Mouse (Mus musculus) kidney, adult 2 months (tissue): Measurements from ENCODE around the gene Cs. TPM values are rescaled to one million over a fixed set of nuclear protein-coding genes. Genes with fewer than 3 reads are reported as not detected.
A peak's percentile ranks its signal among the peaks of the same experiment; 100 is the strongest.
"Not testable (repeated sequence)": the region's sequence is repeated elsewhere in the genome, so short reads cannot be mapped to it uniquely, and the experiment has no call there.

Experiments used
- DNase-seq: peaks from one replicate; pipeline ENCODE4 v3.0.0; 2021
- H3K27ac ChIP-seq: fragments of 200-500 bp; 2 replicates; pipeline ENCODE4 v1.5.1; 2012; ENCODE audit warnings: low read depth, low read length, control low read depth, inconsistent platforms; ENCODE audit not compliant: insufficient read depth
- H3K27me3 ChIP-seq: fragments of 200-500 bp; replicated peaks from 2 replicates; pipeline ENCODE4 v1.6.1; 2012; ENCODE audit warnings: mild to moderate bottlenecking, moderate library complexity, low read length, inconsistent platforms; ENCODE audit not compliant: control insufficient read depth, insufficient read depth
- H3K36me3 ChIP-seq: fragments of 200-500 bp; 2 replicates; pipeline ENCODE4 v1.6.1; 2012; ENCODE audit warnings: mild to moderate bottlenecking, moderate library complexity, low read length, inconsistent platforms; ENCODE audit not compliant: control insufficient read depth, insufficient read depth
- H3K4me1 ChIP-seq: fragments of 200-500 bp; 2 replicates; pipeline ENCODE4 v1.6.1; 2011; ENCODE audit warnings: low read length; ENCODE audit not compliant: control insufficient read depth, insufficient read depth
- H3K4me3 ChIP-seq: fragments of 200-500 bp; 2 replicates; pipeline ENCODE4 v1.5.1; 2011; ENCODE audit warnings: mild to moderate bottlenecking, low read depth, low read length, control low read depth; ENCODE audit not compliant: insufficient read depth
- CTCF ChIP-seq: fragments of 200-500 bp; conservative IDR thresholded peaks from 2 replicates; pipeline ENCODE4 v1.5.1; 2011; ENCODE audit warnings: low read depth, mild to moderate bottlenecking, control low read depth, low read length, moderate library complexity, mixed read lengths; ENCODE audit not compliant: insufficient read depth, insufficient read length
- POLR2A ChIP-seq: fragments of 200-500 bp; IDR thresholded peaks from one replicate; pipeline ENCODE4 v1.6.1; 2011; ENCODE audit warnings: low read depth, low read length, control low read depth
- WGBS: fragments of 180-500 bp; shearing (Covaris S2); methylation state at CpG from one replicate; pipeline ENCODE4 v1.1.7; 2018; 5-methylcytosine and 5-hydroxymethylcytosine counted together
- polyA plus RNA-seq: library from polyadenylated mRNA; depleted of rRNA; stranded (reverse); fragments of >200 nt; gene quantifications from 2 replicates; pipeline ENCODE4 v1.2.3, GENCODE M21; 2012; rRNA removed

Cs gene
- 252 and 273 TPM in 2 replicates for polyA plus RNA-seq

DNA sequence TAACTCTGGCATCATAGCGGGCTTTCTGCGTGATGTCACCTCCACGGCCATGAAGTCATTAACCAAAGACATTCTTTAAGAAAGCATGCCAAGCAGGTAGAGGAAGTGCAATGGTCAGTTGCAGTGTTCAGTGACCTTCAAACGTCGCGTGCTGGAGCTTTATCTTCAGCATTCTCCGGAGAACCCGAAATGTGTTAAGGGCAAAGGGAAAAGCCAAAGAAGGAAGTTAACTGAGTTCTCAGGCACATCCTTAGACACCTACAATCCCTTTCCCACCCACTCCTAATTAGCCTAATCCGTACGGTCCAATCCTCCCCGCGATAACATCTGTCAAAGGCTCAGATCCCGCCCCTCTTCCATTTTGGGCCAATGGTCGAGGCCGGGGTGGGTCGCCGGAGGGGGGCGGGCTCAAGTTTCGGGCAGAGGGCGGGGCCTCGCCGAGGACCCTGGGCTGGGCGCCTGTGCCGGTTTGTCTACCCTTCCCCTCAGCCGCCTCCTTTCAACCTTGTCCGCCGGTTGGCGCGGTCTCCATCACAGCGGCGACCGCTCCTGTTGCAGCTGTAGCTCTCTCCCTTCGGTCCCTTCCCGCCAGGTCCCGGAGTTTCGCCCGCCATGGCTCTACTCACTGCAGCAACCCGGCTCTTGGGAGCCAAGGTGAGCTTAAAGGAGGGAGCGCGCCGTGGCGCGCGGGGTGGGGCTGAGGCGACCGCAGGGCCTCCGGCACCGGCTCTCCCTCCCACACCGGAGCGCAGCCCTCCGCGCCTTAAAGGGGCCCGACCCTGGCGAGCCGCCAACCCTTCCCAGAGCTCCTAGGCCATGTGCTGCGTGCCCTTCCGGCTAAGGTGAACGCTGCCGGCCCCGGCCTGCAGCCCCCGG is at the start of gene Cs:
Gene Cs (plus strand): TSS at position 429 of the 876 bp plus-strand sequence.
- no peaks in the 10 kb centered on the region for H3K36me3 ChIP-seq
- under 1% methylated on average over 61 of the region's 61 CpGs for WGBS
- H3K27me3 ChIP-seq: no peaks in the 10 kb centered on the region
- peak within 1 kb of the TSS; percentile 95 for H3K4me3 ChIP-seq
- peak within 1 kb of the TSS; percentile 99 for H3K27ac ChIP-seq
- TF ChIP-seq CTCF: no peak
- TF ChIP-seq POLR2A: peak; percentile 74
- peak; percentile 99 for DNase-seq
- H3K4me1 ChIP-seq: peaks cover 19% of the 10 kb centered on the region

DNA sequence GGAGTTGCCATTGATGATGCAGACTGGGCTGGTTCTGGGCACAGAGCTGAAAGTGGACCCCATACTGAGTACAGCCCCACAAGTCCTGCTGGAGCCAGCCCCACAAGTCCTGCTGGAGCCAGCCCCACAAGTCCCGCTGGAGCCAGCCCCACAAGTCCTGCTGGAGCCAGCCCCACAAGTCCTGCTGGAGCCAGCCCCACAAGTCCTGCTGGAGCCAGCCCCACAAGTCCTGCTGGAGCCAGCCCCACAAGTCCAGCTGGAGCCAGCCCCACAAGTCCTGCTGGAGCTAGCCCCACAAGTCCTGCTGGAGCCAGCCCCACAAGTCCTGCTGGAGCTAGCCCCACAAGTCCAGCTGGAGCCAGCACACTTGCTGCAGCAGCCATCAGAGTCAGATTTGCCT is 46.9 kb upstream of the Cs start:
- whole genome bisulfite sequencing: 84% methylated on average over 1 of the region's 1 CpGs
- not testable (repeated sequence) for H3K27me3 ChIP-seq, H3K4me1 ChIP-seq

DNA sequence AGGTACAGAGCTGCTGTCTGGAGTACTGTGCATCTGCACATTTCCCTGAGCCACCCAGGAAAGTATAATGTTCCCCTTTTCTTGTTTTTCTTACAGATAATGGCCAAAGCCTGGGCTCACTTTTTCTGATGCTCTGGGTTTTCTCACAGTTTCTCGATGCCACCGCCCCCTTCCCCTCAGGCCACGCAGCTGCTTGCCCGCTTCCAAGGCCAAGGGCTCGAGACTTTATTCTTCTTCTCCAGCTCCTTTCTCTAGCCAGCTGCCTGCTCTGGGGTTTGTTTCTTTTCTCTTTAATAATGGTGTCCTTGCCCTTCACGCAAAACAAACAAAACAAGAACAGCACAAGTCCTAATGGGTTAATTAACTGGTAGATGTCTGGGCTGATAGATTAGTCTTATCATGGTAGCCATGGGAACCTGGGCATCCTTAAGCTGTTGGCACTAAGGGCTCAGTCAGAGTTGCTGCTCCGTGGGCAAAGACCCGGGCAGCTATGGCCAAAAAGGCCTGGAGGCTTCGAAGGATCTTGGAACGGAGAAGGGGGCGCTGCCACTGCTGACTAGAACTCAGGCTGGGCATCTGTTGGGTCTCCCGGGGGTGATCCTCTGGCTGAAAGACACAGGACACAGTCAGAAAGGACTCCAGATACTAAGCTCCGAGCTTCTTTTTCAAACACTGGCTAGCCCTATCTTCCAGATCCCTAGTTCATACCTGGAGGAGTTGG is 41.0 kb upstream of the Cs start:
- 81% methylated on average over 13 of the region's 13 CpGs for WGBS

More for the DNA sequence above, 46.9 kb upstream of the Cs start:
- not testable (repeated sequence) for DNase-seq, H3K36me3 ChIP-seq, H3K4me3 ChIP-seq, H3K27ac ChIP-seq

DNA sequence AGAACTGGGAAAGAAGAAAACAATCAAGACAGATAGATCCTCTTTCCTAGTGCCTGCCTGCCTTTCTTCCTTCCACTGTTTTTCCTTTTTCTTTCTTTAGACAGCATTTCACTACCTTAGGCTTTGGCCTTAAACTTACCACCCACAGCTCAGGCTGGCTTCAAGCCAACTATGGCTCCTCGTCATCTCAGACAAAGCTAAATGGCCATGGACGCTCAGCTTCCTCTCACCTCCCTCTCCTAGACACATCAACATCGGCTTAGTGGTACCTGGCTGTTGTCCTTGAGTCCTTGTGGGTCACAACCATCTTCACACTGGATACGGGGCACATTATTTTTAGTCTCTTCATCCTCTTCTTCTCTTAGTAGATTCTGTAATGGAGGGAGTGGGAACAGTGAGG is 40.3 kb upstream of the Cs start:
- Histone ChIP-seq H3K36me3 (no peaks in the 10 kb centered on the region), H3K27me3 (no peaks in the 10 kb centered on the region), H3K4me3 (no peak overlapping the region), H3K4me1 (no peaks in the 10 kb centered on the region; the same call in 1 of the 2 replicates), H3K27ac (no peak overlapping the region)
- WGBS: 72% methylated on average over 4 of the region's 4 CpGs
- no peak for TF ChIP-seq POLR2A
- TF ChIP-seq CTCF: no peak
- DNase-seq: no peak

More for the DNA sequence above, 41.0 kb upstream of the Cs start:
- no peak for DNase-seq
- TF ChIP-seq POLR2A: no peak
- no peak for TF ChIP-seq CTCF
- peaks cover 4% of the 10 kb centered on the region; the same call in 1 of the 2 replicates for H3K36me3 ChIP-seq
- H3K27ac ChIP-seq: no peak overlapping the region
- no peak overlapping the region for H3K4me3 ChIP-seq
- no peaks in the 10 kb centered on the region for H3K4me1 ChIP-seq
- H3K27me3 ChIP-seq: no peaks in the 10 kb centered on the region

DNA sequence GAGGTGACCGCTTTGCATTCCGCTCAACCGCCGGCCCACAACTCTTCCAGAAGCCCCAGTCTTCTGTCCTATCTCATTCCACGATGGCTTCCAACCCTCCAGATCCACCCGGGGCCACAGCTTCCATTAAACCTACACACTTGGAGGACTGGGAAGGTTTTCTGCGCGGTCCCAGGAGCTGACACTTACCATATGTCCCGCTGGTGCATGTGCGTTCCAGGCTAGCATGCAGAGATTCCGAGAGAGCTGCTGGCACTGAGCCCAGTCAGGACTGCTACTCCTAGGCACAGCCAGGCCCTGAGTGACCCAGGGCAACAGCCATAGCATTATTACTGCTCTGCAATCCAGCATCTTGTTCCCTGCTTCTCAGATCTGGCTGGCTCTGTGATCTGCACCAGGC is 39.9 kb upstream of the Cs start:
- Histone ChIP-seq H3K36me3 (no peaks in the 10 kb centered on the region), H3K27ac (no peak overlapping the region), H3K27me3 (no peaks in the 10 kb centered on the region), H3K4me1 (no peaks in the 10 kb centered on the region; the same call in 1 of the 2 replicates), H3K4me3 (no peak overlapping the region)
- DNase-seq: no peak
- no peak for TF ChIP-seq CTCF
- no peak for TF ChIP-seq POLR2A
- 69% methylated on average over 11 of the region's 11 CpGs for WGBS

DNA sequence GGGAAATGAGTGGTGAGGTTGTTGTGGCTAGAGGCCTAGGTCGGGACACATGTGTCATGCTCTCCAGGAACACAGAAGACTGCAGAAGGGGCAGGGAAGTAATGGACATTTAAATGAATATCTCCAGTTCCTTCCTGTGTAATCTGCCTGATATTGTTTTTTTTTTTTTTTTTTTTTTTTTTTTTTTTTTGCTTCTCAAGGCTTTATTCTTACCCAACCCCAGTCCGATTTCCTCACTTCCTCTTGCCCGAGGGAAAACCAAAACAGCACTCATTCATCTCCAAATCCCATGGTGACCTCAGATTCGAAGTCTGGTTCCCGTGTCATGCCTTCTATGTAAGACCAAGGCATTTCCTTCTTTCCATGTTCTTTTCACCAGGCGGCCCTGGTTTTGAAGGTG is 39.3 kb upstream of the Cs start:
- H3K27me3 ChIP-seq: no peaks in the 10 kb centered on the region
- no peak for DNase-seq
- no peaks in the 10 kb centered on the region for H3K36me3 ChIP-seq
- H3K4me1 ChIP-seq: no peaks in the 10 kb centered on the region; the same call in 1 of the 2 replicates
- 69% methylated on average over 6 of the region's 6 CpGs for WGBS
- TF ChIP-seq POLR2A: no peak
- no peak for TF ChIP-seq CTCF
- H3K4me3 ChIP-seq: no peak overlapping the region
- H3K27ac ChIP-seq: no peak overlapping the region

DNA sequence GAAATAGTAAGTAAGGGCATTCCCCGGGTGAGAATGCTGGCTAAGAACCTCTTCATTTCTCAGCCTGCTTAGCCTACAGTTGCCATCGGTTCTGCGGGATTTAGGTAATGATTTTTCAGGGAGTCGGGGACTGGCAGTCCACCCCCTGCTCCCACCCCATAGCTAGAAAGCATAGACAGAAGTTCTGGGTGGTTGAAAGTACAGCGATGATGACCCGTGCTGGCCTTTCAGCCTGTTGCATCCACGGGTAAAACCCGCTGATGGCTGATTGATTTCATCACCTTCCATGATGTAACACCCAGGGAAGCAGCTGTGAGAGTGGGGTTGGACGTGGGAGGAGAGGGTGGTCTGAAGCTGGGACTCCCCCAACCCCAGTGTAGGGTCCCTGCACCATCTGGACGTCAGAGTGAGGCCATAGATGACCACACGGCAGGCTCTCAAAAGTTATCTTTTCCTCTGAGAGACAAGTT is 38.8 kb upstream of the Cs start, which contains the start of gene Il23a:
Gene Il23a (minus strand): TSS at position 51 of the 470 bp plus-strand sequence.
- H3K36me3 ChIP-seq: no peaks in the 10 kb centered on the region
- H3K4me1 ChIP-seq: peaks cover 1% of the 10 kb centered on the region; the same call in 1 of the 2 replicates
- TF ChIP-seq CTCF (no peak), POLR2A (no peak)
- H3K4me3 ChIP-seq: no peak within 1 kb of the TSS
- no peak for DNase-seq
- no peak within 1 kb of the TSS for H3K27ac ChIP-seq
- H3K27me3 ChIP-seq: no peaks in the 10 kb centered on the region
- WGBS: 72% methylated on average over 11 of the region's 11 CpGs
